24 mouse cellular contexts compared by ENCODE assay signal in the genomic region with DNA sequence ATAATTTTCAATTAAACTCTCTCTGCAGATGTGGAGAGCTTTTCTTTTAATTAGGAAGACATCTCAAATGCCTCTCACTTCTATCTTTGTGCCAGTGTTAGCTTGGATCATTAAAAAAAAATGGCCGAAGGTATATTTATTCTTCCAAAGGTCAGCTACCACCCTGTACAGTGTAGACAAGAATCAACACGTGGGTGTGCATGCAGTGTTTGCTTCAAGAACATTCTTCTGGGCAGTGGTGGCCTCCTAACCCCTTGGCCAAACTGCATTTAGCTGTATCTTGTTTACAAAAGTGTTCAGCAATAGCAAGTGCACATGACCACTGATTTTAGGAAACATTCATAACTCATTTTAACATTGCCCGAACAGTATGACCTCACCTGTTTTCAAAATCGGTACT.
DNase-seq lines count a peak whose midpoint lies in the region; ATAC-seq and TF ChIP-seq lines count a peak whose summit lies in the region.
"Had no signal": no experiment of that assay in that cellular context is flagged by ENCODE, and none has a peak within 500 bp of the region (broad histone marks: within the 10 kb centered on the region; RNA-seq: fewer than 3 reads in every experiment).

No protein-coding gene starts in this region.

- no peak overlapping the region for H3K4me3 ChIP-seq in hindbrain, embryonic 16.5 days (ENCODE audit: low read length)
- no peak overlapping the region for H3K4me3 ChIP-seq in hindbrain, embryonic 10.5 days
- no peak overlapping the region for H3K4me3 ChIP-seq in lung, adult 2 months (replicated peaks; ENCODE audit: extremely low read depth, low read depth, low read length)
- no peak overlapping the region for H3K4me3 ChIP-seq in liver, postnatal 0 days (ENCODE audit: low read depth, low read length)
- no peak overlapping the region for H3K4me3 ChIP-seq in forebrain, embryonic 10.5 days
- H3K4me3 ChIP-seq: embryonic facial prominence, embryonic 12.5 days; forebrain, embryonic 13.5 days; layer of hippocampus, adult 2 months; neural tube, embryonic 12.5 days had no signal

- 0 out of 2 replicates have a peak, but pooled peaks cover 2% of the 10 kb centered on the region for H3K9me3 ChIP-seq in hindbrain, embryonic 16.5 days (ENCODE audit: control insufficient read depth, low read length)
- H3K9me3 ChIP-seq in hindbrain, embryonic 10.5 days, result no peaks in the 10 kb centered on the region
- no peaks in the 10 kb centered on the region for H3K9me3 ChIP-seq in liver, postnatal 0 days (ENCODE audit: low read length)
- no peaks in the 10 kb centered on the region for H3K9me3 ChIP-seq in forebrain, embryonic 10.5 days
- H3K9me3 ChIP-seq: forebrain, embryonic 13.5 days; neural tube, embryonic 12.5 days had no signal

- no peak for TF ChIP-seq POLR2A in lung, adult 2 months (IDR thresholded peaks at IDR 0.05; ENCODE audit: borderline replicate concordance, extremely low read depth, low read depth, low read length)

- H3K4me2 ChIP-seq in hindbrain, embryonic 16.5 days (ENCODE audit: low read length), result no peak overlapping the region
- H3K4me2 ChIP-seq in liver, postnatal 0 days (ENCODE audit: low read depth, low read length), result no peak overlapping the region
- H3K4me2 ChIP-seq: embryonic facial prominence, embryonic 12.5 days; forebrain, embryonic 13.5 days; lung, embryonic 14.5 days; neural tube, embryonic 12.5 days had no signal

- H3K27ac ChIP-seq in hindbrain, embryonic 16.5 days (ENCODE audit: low read depth, low read length), result no peak overlapping the region
- no peak overlapping the region for H3K27ac ChIP-seq in hindbrain, embryonic 10.5 days
- peak overlapping the region; percentile 48; the same call in 1 of the 2 replicates for H3K27ac ChIP-seq in liver, postnatal 0 days (ENCODE audit: low read depth)
- no peak overlapping the region for H3K27ac ChIP-seq in forebrain, embryonic 10.5 days
- H3K27ac ChIP-seq: embryonic facial prominence, embryonic 12.5 days; forebrain, embryonic 13.5 days; layer of hippocampus, adult 2 months; neural tube, embryonic 12.5 days had no signal

- peak; percentile 28; the same call in 1 of the 2 replicates for ATAC-seq in hindbrain, embryonic 16.5 days
- peak; percentile 94 for ATAC-seq in liver, postnatal 0 days
- ATAC-seq: forebrain, embryonic 13.5 days had no signal

- TF ChIP-seq EP300 in liver, postnatal 0 days (IDR thresholded peaks at IDR 0.05; ENCODE audit: low read depth), result no peak

- H3K36me3 ChIP-seq in hindbrain, embryonic 16.5 days (ENCODE audit: control insufficient read depth, insufficient read depth, low read length), result no peaks in the 10 kb centered on the region
- H3K36me3 ChIP-seq in hindbrain, embryonic 10.5 days, result peaks cover 11% of the 10 kb centered on the region; the same call in 1 of the 2 replicates
- no peaks in the 10 kb centered on the region for H3K36me3 ChIP-seq in liver, postnatal 0 days (replicated peaks; ENCODE audit: insufficient read depth, low read length)
- no peaks in the 10 kb centered on the region for H3K36me3 ChIP-seq in forebrain, embryonic 10.5 days (replicated peaks)
- H3K36me3 ChIP-seq: embryonic facial prominence, embryonic 12.5 days; neural tube, embryonic 12.5 days had no signal

- 91% methylated on average over 4 of the region's 4 CpGs for WGBS in hindbrain, embryonic 16.5 days
- WGBS in hindbrain, embryonic 10.5 days, result 89% methylated on average over 4 of the region's 4 CpGs
- 42% methylated on average over 4 of the region's 4 CpGs for WGBS in lung, adult 2 months
- 68% methylated on average over 4 of the region's 4 CpGs for WGBS in liver, postnatal 0 days (ENCODE audit: insufficient replicate concordance)
- WGBS in forebrain, embryonic 10.5 days, result 90% methylated on average over 4 of the region's 4 CpGs

- no peak for DNase-seq in hindbrain, embryonic 10.5 days (ENCODE audit: low spot score)
- DNase-seq in lung, postnatal 36 days, result peak; percentile 40
- DNase-seq in lung, adult 2 months, result no peak
- DNase-seq in liver, postnatal 0 days, result no peak
- no peak for DNase-seq in forebrain, embryonic 10.5 days (ENCODE audit: extremely low spot score, low spot score)
- no peak for DNase-seq in right cerebral cortex, adult 2 months (ENCODE audit: low spot score in 2 of 2)
- DNase-seq: adrenal gland, postnatal 10 days; cerebellum, adult 2 months; cerebellum, postnatal 25 days; gastrocnemius, postnatal 10 days; kidney, adult 8-10 months; kidney, postnatal 14 days; layer of hippocampus, postnatal 36 days; lung, embryonic 14.5 days; midbrain, embryonic 14.5 days; right cerebral cortex, postnatal 25 days; spleen, adult 18-20 months; thymus, adult 18-20 months; thymus, postnatal 36 days had no signal

- TF ChIP-seq CTCF in lung, adult 2 months (IDR thresholded peaks at IDR 0.05; ENCODE audit: insufficient read depth, low read length), result no peak
- no peak for TF ChIP-seq CTCF in liver, postnatal 0 days (IDR thresholded peaks at IDR 0.05; ENCODE audit: low read depth)

- no peak overlapping the region for H3K9ac ChIP-seq in hindbrain, embryonic 16.5 days (ENCODE audit: low read depth, low read length)
- H3K9ac ChIP-seq in liver, postnatal 0 days (replicated peaks), result no peak overlapping the region
- H3K9ac ChIP-seq: embryonic facial prominence, embryonic 12.5 days; forebrain, embryonic 13.5 days; lung, embryonic 14.5 days; neural tube, embryonic 12.5 days had no signal

- no peaks in the 10 kb centered on the region for H3K27me3 ChIP-seq in hindbrain, embryonic 16.5 days (replicated peaks; ENCODE audit: control insufficient read depth, insufficient read depth, low read length)
- no peaks in the 10 kb centered on the region for H3K27me3 ChIP-seq in hindbrain, embryonic 10.5 days (ENCODE audit: insufficient read depth, poor library complexity, severe bottlenecking)
- no peaks in the 10 kb centered on the region for H3K27me3 ChIP-seq in liver, postnatal 0 days (ENCODE audit: insufficient read depth, low read length)
- no peaks in the 10 kb centered on the region for H3K27me3 ChIP-seq in forebrain, embryonic 10.5 days (ENCODE audit: poor library complexity, severe bottlenecking)
- H3K27me3 ChIP-seq: embryonic facial prominence, embryonic 12.5 days; forebrain, embryonic 13.5 days; neural tube, embryonic 12.5 days had no signal

- no peaks in the 10 kb centered on the region for H3K4me1 ChIP-seq in hindbrain, embryonic 16.5 days (ENCODE audit: control insufficient read depth, insufficient read depth, low read depth, low read length)
- H3K4me1 ChIP-seq in hindbrain, embryonic 10.5 days (replicated peaks), result peaks cover 11% of the 10 kb centered on the region; the same call in 1 of the 2 replicates
- peaks cover 13% of the 10 kb centered on the region for H3K4me1 ChIP-seq in lung, adult 2 months (ENCODE audit: control insufficient read depth, insufficient read depth, low read length)
- H3K4me1 ChIP-seq in liver, postnatal 0 days (ENCODE audit: insufficient read depth), result peaks cover 5% of the 10 kb centered on the region
- peaks cover 10% of the 10 kb centered on the region; the same call in 1 of the 2 replicates for H3K4me1 ChIP-seq in forebrain, embryonic 10.5 days
- H3K4me1 ChIP-seq: forebrain, embryonic 13.5 days had no signal
